Mouse (Mus musculus): ENCODE data around the gene Serinc5.
"Not testable (repeated sequence)": the region's sequence is repeated elsewhere in the genome, so short reads cannot be mapped to it uniquely, and the experiment has no call there.

Serinc5 gene

GRCm38 (mm10) chr13:92668214-92668985 is 57.5 kb downstream of the Serinc5 start:
- DNase-seq: no peak

GRCm38 (mm10) chr13:92671727-92672126 is 60.8 kb downstream of the Serinc5 start:
- no peak for DNase-seq

- peak; percentile 44 to 74 for DNase-seq
Measured at GRCm38 (mm10) chr13:92674676-92675075, 63.8 kb downstream of the Serinc5 start.

- DNase-seq: no peak
Measured at GRCm38 (mm10) chr13:92675308-92675707, 64.4 kb downstream of the Serinc5 start.

GRCm38 (mm10) chr13:92675897-92676584 is 65.2 kb downstream of the Serinc5 start:
- DNase-seq: peak; percentile 31 to 42

GRCm38 (mm10) chr13:92677656-92678055 is 66.8 kb downstream of the Serinc5 start:
- no peak for DNase-seq

- no peak for DNase-seq
Measured at GRCm38 (mm10) chr13:92679661-92680060, 68.8 kb downstream of the Serinc5 start.

GRCm38 (mm10) chr13:92681541-92681940 is 70.7 kb downstream of the Serinc5 start:
- no peak for DNase-seq

GRCm38 (mm10) chr13:92682833-92683232 is 71.9 kb downstream of the Serinc5 start:
- no peak for DNase-seq

- peak in 1 of 2 experiments; percentile 61 for DNase-seq
Measured at GRCm38 (mm10) chr13:92683464-92683863, 72.6 kb downstream of the Serinc5 start.

GRCm38 (mm10) chr13:92684310-92684709 is 73.4 kb downstream of the Serinc5 start:
- no peak for DNase-seq

GRCm38 (mm10) chr13:92685273-92685672 is 74.4 kb downstream of the Serinc5 start:
- DNase-seq: no peak

- not testable (repeated sequence) for DNase-seq
Measured at GRCm38 (mm10) chr13:92687151-92687550, 76.3 kb downstream of the Serinc5 start.

GRCm38 (mm10) chr13:92689061-92689460 is 78.2 kb downstream of the Serinc5 start:
- no peak for DNase-seq

GRCm38 (mm10) chr13:92693866-92694550 is 83.1 kb downstream of the Serinc5 start:
- DNase-seq: no peak

GRCm38 (mm10) chr13:92696491-92696939 is 85.6 kb downstream of the Serinc5 start:
- no peak for DNase-seq

- no peak for DNase-seq
Measured at GRCm38 (mm10) chr13:92697141-92697540, 86.2 kb downstream of the Serinc5 start.

- no peak for DNase-seq
Measured at GRCm38 (mm10) chr13:92698781-92699180, 87.9 kb downstream of the Serinc5 start.

GRCm38 (mm10) chr13:92699395-92699794 is 88.5 kb downstream of the Serinc5 start:
- no peak for DNase-seq

GRCm38 (mm10) chr13:92702035-92702434 is 91.1 kb downstream of the Serinc5 start:
- no peak for DNase-seq

- peak; percentile 68 to 79 for DNase-seq
Measured at GRCm38 (mm10) chr13:92703241-92704027, 92.5 kb downstream of the Serinc5 start.

- no peak for DNase-seq
Measured at GRCm38 (mm10) chr13:92704189-92704588, 93.3 kb downstream of the Serinc5 start.
